Mouse (Mus musculus) retina, embryonic 14.5 days (tissue): ENCODE measurements around the gene Zmat5.

Source experiments
- DNase-seq: peaks from one replicate; pipeline ENCODE4 v3.0.0-alpha.2; 2015; ENCODE audit warnings: low spot score

Gene Zmat5

DNA sequence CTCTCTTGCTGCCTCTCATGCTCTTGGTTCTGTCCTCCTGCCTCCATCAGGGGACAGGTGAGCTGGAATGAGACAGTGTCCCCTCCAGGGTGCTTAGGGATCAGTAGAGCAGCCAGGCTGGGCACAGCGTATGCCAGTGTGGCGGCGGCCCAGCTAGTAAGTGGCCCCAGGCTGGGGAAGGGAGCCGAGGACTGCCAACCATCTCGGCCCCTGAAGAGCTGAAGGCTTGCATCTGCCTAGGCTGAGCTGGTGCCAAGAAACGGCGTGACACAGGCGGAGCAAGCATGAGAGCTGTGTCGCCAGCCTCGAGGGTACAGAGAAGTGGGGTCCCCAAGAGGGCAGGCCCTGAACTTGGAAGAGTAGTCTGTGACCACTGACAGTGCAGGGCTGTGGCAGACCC is 33.2 kb downstream of the Zmat5 start:
- no peak for DNase-seq

DNA sequence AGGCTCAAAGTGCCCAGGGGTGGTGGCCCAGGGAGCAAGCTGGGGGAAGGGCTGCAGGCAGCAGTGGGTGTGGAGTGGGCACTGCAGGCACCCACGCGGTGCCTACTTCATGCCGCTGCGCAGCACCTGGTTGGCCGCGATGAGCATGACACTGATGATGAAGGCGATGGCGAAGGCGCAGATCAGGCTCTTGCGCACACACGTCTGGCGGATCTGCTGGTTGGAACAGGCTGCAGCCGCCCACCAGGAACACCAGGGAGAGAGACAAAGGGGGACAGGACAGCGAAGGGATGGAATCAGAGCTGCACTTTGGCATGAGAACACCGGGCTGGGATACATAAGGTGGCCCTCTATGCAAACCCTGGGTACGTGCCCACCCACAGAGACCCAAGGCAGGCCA is 34.2 kb downstream of the Zmat5 start:
- DNase-seq = no peak

DNA sequence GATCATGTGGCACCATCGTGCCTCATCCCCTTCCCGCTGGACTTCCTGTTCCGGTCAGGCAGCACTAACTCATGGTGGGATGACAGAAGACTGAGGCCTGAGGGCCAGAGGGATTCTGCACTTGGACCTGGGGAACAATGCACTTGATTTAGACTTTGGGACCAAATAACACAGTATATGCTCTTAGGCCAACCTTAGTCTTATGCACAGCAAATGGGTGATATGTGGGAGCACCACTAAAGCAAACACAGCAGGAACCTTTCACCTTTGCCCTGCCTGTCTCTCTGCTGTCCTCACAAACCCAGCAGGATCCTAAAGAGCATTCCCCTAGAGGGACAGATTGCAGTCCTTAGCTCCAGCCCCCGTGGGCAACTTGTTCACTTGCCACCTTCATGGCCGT is 36.3 kb downstream of the Zmat5 start:
- no peak for DNase-seq

DNA sequence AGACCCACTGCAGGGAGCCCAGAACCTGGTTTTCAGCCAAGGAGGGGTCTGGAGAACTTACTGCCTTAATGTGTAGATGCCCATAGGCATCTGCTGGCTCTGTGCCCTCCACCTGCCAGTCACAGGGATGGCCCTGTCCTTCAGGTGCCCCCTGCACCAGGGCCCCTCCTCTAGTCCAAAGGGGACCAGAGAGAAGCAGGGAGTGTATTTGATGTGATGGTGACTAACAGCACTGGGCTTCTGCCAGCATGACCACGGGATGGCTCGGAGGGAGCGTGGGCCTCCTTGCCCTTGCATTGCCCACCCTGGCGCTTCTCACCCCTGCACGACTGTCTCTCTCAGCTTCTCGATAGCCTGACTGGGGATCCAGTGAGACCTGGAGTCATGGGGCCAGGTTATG is 40.2 kb downstream of the Zmat5 start:
- DNase-seq = no peak

DNA sequence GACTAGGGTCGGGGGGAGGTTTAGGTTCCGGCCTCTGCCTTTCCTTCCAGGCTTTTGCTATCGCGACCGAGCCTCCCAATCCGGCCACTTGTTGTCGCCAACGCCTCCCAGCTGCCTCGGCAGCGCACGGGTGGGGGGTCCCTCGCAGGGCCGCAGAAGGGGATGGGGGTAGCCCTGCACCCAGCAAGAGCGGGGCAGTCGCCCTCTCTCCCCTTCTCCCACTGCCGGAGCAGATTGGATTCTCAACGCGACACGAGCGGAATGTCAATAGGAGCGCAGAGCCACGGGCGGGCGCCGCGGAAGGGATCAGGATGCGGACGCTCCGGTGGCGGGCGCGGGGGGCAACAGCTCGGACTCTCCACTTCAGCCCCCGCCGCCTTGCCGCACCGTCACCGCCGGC is 41.5 kb downstream of the Zmat5 start:
- peak; percentile 21 for DNase-seq

DNA sequence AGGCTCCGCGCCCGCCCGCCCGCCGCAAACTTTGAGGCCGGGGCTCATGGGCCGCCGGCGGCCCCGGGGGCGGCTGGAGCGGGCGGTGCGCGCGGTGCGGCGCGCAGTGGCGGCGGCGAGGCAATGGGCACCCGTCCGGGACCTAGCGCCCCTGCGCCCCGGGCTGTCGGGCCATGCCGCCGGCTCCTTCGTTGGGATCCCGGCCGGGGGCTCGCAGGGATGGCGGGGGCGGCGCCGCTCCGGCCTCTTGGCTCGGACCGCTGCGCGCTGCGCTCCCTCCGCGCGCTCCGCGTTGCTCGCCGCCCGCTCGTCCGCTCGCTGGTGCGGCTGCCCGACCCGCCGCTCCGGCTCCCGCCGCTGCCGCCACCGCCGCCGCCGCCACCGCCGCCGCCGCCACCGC is 42.3 kb downstream of the Zmat5 start, which contains the start of gene Cabp7:
Gene Cabp7 (minus strand): TSS at position 46 of the 400 bp plus-strand sequence.
- peak; percentile 51 for DNase-seq

DNA sequence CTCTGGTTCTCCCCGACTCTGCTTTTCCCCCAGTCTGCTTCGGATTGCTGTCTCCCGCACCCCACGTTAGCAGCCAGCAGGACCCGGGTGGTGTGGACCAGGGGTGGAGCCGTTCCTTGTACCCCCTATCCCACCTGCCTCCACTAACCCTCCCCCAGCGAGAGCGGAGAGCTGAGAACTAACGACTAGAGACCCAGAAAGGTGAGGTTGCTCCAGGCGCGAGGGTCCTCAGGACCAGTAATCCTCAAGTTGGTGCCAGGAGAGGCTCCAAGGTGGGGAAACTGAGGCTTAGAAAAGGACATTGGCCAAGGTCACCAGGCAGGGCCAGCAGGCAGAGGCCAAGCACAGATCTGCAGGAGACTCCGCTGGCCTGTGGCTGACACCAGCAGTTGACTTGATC is 42.8 kb downstream of the Zmat5 start:
- no peak for DNase-seq

DNA sequence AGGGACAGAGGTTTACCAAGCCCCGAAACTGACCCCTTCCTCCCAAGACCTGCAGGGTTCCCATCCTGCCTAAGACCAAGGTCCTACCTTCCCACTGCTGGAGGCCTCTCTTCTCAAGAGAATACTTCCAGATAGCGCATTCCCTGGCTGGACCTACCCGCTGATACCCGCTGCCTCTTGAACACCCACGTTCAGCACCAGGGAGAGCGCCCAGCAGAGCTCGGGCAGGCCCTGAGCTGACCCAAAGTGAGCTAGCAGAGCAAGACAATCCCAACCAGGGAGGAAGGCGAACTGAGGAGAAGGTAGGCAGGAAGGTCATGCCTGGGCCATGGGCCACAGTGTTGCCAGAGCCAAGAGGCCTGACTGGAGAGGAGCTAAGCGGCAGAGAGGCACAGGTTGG is 45.8 kb downstream of the Zmat5 start:
- DNase-seq = peak; percentile 73

DNA sequence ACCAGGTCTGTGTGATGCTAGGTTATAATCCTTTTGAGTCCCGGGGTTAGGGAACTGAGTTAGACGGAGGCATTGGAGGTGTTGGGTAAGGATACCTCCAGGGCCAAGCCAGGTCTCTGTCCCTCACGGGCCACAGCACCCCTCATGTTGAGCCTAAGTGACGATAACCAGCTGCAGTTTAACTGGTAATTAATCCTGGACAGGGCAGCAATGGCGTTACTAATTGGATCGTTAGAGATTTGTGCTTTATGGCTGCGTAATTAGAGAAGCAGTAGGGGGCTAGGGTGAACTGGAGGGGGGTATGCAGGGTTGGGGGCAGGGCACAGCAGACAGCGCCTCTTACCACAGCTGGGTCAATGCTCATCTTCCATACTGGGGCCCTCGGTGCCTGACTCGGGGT is 48.4 kb downstream of the Zmat5 start:
- peak; percentile 47 for DNase-seq

DNA sequence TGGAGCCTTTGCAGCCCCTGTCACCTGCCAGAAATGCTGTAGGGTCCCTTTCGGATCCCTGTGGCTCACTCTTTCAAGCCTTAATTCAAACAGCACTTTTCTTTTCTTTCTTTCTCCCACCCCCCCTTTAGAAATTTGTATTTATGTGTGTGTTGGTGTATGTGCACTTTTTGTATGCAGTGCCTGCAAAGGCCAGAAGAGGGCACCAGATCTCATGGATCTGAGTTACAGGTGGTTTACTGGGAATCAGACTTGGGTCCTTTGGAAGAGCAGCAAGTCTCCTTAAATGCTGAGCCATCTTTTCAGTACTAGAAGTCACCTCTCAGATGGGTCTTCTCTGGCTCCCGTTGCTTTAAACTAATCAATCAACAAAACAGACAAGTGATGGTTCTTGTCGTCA is 49.6 kb downstream of the Zmat5 start:
- no peak for DNase-seq

DNA sequence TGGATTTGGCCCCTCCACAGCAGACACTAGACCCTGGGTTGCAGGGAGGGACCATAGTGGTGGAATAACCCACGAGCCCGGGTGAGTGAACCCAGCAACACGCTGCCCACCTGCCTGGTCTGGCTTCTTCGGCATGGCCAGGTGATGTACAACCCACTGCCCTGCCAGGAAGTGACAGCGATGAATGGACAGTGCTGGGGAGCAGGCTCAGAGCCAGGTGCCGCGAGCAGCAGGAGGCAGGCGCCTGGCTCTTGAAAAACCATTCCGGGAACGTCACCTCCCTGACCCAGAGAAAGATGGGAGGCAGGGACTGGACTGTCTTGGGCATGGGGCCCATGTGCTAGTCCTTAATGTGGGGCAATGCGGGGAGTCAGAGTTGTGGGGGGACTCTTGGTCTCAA is 50.4 kb downstream of the Zmat5 start:
- DNase-seq = no peak

DNA sequence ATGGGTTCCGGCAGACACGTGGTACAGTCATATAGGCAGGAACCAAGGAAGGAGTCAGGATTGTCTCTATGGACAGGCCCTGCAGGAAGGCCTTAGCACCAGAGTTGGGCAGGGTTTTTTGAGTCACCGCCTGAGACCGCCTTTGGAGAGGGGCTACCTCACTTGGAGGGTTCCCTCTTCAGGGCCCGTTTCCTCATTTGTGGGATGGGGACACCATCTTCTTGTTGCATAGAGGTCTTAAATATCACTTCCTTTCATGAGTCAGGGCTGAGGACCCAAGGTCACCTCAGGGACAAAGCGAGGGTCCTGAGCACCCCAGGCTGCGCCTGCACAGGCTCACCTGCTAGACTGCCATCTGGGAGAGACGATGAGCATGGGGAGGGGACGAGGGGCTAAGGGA is 52.0 kb downstream of the Zmat5 start:
- DNase-seq = no peak

DNA sequence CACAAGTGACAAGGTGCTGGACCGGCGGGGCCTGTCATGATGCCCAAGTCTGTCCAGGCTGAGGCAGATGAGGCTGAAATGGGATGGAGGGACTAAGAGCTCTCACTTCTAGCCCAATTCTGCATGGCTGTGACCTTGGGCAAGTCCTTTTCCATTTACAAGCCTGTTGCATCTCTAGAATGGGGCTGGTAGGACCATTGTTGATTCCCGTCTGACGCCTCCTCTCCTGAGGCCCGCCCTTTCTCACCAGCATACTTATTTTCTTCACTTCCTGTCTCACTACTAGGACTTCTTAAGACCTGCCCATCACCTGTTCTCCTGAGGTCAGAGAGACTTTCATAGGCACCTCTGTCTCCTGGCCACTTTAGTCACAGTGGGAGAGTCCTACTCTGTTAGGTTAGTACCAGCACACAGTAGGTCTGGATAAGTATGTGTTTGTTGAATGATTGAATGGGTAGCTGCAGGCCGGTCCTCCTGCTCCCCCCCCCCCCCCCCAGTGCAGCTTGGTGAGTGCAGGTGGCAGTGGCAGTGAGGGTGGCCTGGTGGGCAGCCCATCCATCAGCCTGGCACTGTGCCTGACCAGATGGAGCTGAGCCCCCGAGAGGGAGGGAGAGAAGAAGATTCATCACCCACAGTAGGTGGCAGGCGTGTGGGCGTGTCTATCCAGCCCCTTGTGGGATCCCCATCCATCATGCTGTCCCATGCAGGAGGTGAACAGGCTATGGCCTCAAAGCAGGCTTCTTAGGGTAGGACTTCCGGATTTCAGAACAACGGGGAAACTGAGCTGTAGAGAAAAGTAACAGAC is 52.7 kb downstream of the Zmat5 start:
- no peak for DNase-seq

DNA sequence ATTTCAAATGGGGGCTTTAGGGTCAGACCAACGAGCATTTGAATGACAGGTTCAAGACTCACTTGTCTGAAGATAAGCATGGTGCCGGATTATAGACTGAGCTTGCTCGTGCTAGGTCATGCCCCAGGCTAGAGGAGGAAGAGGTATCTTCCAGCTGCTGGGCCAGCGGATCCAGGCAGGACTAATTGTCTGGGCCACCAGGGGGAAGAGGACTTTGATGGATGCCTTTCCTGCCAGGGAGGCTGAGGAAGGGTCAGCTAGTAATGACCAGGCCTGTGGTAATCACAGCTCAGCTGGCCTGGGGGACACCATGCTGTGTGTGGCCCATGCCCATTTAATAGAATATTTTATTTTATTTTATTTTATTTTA is 53.3 kb downstream of the Zmat5 start:
- no peak for DNase-seq

DNA sequence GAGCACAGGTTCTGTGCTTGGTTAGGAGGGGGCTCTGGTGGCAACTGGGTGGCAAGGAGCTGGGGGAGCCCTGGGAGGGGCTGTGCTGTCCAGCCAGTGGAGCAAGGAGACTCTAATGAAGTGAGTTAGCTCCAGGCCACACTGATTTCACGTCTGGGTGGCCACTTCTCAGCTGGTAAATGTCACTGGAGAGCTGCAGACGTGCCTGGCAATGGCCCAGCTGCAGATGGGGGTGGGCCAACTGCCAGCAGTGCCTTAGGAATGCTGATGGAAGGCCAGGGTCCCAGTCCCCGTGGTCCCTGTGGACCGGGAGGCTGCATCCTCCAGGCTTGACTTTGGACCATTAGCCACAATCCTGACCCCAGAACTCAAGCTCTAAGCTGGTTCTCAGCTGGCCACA is 56.0 kb downstream of the Zmat5 start:
- DNase-seq = no peak

DNA sequence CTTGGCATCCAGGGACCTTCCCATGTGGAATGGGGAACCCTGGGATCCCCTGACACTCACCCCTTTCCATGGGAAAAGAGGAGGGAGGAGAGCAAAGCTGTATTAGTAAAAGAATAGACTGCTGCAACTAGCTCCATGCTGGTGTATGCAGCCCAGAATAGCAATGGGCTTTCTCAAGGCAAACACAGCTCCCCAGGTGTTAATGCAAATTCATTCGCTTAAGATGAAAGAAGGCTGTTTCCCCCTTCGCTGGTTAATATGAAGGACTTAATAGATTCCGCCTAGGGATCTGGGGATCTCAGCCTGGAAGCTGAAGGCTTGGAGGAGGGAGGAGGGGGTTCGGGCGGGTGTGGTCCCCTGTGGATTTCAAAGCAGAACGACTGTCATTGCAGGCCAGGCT is 57.5 kb downstream of the Zmat5 start:
- DNase-seq = no peak

DNA sequence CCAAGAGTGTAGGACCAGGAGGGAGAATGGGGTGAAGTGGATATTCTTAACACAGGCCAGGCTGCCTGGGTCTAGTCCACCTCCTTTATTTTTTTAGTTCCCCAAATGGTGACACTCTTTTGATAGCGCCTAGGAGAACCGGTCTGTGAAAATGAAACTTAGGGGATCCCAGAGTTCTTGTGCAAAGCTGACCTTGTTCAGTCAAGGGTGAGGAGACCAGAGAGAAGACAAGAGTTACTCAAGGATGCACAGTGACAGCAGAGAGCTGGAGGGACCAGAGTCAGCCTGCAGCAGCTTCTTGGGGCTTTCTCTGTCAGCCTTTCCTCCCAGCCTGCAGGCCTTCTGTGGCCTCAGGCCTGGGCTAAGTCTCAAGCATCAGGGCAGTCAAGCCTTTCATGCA is 58.0 kb downstream of the Zmat5 start:
- no peak for DNase-seq

DNA sequence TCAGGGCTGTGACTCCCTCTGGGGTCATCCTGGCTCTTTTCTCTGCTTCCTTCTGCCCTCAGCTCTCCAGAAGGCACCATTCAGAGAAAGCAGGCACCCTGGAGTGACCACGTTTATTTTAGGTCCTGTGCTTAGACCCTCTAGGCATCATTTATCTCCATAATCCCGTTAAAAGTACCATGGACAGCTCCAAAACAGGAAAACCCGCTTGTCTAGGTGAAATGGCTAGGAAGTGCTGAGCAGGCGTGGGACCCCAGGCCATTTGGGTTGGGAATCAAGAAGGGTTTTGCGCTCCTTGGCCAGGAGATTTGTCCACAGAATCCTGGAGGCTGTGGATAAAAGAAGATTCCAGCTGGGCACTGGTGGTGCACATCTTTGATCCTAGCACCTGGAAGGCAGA is 59.2 kb downstream of the Zmat5 start:
- no peak for DNase-seq

DNA sequence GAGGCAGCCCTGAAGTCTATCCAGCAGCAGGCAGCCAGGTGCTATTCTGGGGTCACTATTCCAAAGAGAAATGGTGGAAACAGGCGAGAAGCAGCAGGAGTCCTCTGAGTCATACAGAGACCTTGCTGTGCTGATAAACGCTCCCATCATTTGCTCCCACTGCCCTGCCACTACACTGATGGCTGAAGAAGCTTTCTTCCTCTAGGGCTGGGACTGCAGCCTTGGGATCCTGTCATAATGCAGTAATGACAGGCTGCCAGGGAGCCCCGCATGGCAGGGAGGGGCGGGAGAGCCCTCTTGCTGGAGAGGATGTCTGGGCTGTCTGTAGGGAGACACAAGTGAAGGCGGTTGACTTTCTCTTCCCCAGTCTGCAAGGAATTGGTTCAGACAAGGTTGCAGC is 60.0 kb downstream of the Zmat5 start:
- no peak for DNase-seq

DNA sequence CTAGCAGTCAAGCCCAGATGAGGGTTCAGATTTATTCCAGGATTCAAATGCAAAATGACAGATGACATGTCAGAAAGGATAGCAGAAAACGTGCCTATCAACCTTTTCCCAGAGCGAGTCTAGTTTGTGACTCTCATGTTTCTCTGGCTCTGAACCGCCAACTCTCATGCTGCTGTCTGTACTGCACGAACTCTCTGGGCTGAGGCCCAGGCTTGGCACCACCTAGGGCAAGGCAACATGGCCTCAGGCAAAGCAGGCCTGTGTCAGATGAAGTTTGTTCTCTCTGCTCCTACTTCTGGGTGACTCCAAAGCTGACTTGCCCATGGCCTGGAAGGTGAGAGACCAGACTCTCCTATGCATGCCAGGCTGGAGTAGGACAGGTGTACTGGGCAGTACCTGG is 63.9 kb downstream of the Zmat5 start:
- DNase-seq = no peak

DNA sequence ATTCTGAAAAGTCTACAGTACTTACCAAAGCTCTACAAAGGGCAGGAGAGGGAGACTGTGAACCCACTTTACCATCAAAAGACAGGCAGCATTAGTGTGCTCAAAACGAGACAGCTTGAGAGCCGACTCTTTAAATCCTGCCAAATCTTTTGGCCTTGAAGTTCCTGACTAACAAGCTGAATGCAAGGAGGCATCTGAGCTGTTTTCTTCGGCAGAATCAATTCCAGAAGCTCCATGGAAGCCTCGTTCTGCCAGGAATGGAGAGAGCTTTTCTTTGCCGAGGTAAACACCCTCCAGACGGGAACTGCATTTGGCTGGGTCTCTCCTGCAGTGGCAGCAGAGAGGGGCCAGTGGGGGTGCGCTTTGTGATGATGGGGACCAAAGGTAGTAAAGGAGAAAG is 64.8 kb downstream of the Zmat5 start:
- no peak for DNase-seq

DNA sequence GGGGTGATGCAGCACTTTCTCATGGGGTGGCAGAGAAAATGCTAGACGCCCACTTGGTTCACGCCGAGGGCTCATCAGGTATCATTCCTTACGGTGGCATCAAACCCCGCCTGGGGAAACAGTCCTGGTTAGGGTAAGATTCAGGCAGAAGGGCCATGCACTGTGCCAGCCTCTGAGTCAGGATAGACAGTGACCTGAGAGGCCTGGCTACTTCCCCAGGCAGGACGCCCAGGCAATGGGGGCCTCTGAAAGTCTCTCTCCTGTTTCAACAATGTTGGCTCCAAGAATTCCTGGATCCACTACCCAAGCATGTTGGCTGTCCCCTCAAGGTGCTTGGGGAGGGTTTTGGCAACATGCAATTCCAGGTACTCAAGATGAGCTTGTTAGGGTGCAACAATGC is 65.4 kb downstream of the Zmat5 start:
- DNase-seq = no peak

DNA sequence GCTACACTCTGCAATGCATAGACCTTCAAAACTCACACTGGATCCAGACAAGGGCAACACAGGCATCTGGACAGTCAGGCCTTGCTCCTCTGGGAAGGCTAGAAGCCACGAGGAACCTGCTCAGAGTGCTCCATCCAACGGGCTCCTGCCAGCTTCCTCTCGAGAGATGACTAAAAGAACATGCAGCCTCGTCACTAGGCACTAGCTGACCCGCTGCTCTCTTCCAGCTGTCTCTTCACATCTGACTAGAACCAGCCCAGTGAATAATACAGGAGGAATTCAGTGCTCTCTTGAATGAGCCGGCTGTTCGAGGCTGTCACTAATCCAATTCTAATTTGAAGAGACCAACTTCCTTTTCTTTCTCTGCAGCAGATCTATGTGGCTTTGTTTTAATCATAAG is 67.3 kb downstream of the Zmat5 start:
- no peak for DNase-seq

DNA sequence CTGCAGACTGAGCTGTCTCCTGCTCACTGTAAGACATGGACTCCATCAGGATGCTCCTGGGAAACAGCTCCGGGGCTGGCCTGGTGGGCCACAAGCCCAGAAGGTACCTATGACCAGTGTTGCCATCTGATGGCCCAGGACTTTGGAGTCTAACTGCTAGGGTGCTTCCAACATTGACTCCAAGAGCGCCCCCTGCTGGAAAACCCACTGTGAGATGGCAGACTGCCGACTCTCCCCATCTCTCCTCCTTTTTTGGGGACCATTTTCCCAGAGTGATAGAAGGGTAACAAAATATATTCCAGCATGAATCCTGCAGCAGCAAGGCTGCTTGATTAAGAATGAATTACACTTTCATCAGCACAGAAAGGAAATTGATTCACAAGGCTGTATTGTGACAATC is 68.4 kb downstream of the Zmat5 start:
- peak; percentile 83 for DNase-seq

DNA sequence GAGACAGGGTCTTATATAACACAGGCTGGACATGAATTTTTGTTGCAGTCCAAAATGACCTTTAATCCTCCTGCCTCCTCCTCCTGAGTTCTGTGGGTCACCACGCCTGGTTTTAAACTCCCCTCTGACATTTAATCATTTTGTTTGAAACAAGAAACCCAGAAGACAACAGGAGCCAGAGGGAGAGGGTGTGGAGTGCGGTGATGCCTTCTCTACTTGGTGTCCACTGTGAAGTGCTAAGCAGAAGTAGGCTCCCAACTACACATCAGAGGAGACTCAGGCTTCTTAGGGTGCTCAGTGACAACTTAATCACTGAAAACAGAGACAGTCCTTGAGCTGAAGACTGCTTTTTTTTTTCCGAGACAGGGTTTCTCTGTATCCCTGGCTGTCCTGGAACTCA is 76.4 kb downstream of the Zmat5 start:
- no peak for DNase-seq
